Mouse (Mus musculus) cerebellum, postnatal 4 days (tissue): ENCODE measurements around the gene Tnk2.

ENCODE experiments used
- DNase-seq, 2 experiments: peaks; one replicate each; pipeline ENCODE4 v3.0.0; 2022; ENCODE audit warnings: low spot score in 2 of 2, mixed read lengths in 1 of 2

The Tnk2 gene

DNA sequence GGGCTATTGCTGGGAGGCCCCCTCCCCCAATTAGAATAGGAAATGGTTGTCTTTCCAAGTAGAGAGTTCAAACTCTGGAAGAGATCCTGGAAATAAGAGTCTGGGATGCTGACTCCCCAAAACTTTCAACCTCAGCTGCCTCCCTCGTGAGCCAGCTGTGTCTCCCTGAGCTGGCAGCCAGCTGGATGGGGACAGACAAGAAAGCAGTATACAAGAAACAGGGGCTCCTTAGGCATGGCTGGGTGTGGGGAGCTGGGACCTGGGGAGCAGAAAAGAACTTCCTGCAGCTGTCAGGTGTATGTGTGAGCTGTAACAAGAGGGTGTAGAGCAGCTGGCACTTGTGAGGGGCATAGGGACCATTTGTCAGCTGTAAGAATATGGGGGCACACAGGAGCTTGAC is 16.4 kb downstream of the Tnk2 start:
- no peak for DNase-seq

DNA sequence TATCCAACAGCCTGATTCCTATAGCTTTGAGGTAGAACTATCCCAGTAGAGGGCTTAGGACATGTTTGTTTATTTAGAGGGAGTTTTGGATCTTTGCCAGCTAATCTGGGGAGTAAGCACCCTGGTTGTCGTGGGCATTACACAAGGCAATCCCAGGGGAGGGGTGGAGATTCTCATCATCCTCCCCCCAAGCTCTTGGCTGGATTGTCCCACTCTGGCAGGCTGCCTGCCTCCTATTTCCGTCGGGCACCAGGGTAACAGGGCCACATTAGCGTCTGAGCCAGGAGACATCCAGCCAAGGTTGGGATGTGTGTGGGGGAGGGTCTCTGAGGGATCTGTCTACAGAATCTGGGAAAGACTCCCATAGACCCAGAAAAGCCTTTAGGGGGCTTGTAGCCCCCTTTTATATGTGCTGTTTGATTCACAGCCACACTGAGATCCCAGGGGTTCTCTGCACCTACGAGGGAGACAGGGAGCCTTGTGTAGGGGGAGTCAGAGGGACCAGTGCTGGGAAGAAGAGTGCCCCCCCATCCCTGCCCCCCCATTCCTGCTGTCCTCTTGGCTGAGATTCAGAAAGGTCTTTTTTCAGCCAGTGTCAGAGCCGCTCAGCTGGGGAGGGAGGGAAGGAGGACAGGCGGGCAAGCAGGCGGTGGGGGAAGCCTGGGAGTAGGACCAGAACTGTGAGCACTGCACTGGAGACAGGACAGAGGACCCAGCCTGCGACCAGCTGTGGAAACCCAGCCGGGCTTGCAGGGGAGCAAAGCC is 17.1 kb downstream of the Tnk2 start:
- peak in 1 of 2 experiments; percentile 79 for DNase-seq

DNA sequence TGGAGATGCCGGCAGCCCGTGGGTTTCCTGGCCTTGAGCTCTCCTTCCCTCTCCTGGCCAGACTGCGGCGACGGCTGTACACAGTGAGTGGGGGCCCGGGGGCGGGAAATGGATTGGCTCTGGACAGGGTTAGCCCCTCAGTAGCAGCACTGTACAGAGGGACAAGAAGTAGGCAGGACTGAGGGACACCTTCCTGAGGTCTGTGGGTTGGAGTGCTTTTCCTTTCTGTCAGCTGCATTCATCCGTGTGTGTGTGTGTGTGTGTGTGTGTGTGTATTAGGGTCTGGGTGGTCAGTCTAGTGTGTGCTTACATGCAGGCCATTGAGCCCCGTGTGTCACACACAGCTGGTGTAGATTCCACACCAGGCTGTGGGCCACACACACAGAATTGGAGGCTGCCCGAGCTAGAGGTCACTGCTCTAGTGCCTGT is 17.8 kb downstream of the Tnk2 start:
- DNase-seq: peak in 1 of 2 experiments; percentile 31

DNA sequence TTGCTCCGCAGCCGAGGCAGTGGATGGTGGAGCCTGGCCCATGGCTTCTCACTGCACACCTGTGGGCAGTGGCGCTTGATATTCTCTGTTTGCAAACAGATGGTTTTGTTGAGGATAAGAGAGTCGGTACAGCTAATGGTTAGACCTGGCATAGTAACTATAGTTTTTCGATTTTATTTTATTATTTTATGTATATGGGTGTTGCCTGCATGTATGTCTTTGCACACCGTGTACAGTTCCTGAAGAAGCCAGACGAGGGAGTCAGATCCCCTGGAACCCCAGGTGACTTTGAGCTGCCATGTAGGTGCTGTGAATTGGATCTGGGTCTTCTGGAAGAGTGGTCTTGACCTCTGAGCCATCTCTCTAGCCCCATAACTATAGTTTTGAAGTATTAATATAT is 18.7 kb downstream of the Tnk2 start:
- DNase-seq: no peak

DNA sequence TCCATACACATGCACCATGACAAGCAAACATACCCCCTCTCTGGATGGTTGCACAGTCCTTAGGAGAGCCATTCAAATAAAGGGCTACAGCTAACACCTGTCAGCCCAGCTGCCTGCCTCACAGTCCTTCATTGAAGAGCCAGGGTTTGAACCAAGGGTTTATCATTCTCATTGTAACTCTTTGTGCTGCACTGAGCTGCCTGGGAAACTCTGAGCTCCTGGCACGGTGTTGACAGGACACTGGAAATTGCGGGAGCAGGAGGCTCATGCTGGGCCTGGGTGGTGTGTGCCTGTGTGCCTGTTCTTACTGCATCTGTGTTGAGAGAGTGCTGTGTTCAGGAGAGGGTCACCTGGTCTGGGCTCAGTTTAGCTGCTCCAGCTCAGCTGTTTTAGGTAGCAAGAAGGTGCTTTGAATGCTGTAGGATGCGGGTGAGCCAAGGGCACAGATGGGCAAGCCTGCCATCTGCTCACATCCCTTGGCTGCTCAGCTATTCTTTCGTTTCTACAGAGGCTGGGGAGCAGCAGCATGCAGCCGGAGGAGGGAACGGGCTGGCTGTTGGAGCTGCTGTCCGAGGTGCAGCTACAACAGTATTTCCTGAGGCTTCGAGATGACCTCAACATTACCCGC is 19.7 kb downstream of the Tnk2 start:
- DNase-seq: peak in 1 of 2 experiments; percentile 51

DNA sequence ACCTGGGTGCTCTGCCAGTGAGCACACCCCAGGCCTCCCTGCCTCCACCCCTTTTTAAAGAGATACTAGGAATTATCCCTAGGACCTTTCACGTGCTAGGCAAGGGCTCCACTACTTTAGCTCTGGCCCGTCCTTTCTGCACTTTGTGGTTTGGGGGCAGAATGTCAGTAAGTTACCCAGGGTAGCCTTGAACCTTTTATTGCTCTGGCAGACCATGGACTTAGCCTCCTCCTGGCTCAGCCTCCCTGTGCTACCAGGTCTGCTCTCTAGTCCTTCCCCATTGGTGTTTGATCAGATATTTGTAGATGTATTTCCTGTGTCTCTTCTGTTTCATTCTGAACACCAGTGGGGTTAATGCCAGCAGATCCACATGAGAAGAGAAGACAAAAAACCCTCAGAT is 20.5 kb downstream of the Tnk2 start:
- no peak for DNase-seq

DNA sequence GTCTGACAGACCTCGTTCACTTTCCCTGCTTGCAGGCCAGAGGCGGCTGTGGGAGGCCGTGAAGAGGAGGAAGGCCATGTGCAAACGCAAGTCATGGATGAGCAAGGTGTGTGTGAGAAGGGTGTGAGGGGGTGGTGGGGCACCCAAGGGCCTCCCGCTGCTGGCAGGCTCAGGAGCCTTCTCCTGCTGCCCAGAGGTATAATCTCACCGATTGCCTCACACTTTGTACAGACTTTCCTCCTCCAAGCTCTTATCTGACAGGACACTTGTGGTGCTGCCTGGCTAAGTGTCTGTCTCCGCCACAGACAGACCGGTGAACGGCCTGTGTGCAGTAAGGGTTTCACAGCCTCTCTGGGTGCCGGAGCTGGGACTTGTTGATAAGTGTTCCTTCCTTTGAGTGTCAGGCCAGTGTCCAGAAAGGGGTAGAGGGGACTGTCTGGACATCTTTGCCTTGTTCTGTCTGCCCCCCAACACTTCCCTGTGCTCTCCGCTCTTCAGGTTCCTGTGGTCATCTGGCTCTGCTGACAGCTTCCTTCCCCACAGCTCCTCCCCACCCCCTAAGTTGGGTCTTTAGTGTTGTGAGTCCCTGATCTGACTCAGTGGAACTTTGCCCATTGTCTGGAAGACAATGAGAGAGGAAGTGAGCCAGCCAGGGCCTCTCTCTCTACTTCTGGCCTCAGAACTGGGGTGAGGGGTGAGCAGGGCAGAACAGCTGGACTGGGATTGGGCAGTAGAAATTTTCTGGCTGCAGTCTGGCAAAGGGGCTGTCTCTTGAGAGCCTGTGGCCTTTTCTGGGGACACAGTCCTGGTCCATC is 22.4 kb downstream of the Tnk2 start:
- no peak for DNase-seq

DNA sequence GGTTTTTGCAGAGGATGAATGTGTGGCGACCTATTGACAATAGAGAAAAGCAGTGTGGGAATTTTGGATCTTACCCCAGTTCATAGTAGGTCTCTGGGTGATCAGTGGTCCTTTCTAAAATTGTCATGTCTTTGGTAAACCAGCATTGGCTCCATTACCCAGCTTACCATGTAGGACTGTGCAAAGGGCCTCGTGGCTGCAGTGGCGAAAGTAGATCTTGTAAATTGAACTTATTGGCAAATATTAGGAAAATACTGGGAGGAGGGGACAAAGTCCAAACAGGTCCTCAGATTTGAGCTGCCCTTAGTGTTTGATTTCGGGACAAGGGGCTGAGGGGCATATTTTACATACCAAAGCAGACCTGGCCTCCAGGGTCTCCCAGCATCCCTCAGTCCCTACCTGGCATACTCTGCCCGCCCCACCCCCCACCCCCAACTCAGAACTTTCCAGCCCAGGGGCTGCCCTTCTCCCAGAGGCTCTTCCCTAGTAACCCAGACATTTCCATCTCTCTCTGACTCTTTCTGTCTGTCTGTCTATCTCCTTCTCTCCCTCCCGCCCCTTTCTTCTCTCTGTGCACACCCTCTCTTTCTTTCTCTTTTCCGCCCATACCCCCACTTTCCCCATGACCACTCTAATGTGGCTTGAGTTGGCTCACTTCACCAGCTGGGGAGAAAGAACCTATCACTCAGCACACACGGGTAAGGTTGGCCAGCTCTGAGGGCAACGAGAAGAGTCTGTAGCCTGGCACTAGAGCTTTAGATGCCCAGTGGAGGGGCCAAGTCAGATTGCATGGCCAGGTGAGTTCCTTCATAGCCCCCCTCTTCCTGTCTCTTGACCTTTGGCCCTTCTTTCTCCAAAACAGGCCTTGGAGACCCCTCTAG is 23.2 kb downstream of the Tnk2 start:
- no peak for DNase-seq

DNA sequence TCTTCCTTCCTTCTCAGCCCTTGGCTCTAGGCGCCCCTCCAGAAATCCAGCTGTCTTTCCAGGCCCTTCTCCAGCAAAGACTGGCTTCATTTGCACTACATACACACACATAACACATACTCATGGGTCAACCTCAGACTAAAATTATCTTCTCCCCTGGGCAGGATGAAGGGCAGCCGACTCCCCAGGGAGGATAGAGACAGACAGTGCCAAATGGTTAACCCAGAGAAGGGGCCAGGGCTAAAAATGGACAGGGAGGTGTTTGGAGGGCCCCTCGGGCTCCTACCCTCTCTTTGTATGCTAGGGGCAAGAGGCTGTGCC is 23.8 kb downstream of the Tnk2 start:
- no peak for DNase-seq

DNA sequence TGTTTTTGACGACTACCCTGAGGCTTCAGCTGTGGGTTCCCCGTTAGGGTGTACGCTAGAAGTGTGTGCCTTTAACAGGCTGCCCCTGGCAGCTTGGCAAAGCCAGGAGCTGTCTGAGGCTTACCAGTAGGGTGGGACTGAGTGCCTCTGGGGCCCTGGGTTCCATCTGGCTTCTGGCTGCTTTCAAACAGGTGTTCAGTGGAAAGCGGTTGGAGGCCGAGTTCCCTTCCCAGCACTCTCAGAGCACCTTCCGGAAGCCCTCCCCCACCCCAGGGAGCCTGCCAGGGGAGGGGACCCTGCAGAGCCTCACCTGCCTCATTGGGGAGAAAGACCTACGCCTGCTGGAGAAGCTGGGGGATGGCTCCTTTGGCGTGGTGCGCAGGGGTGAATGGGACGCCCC is 24.4 kb downstream of the Tnk2 start:
- no peak for DNase-seq

DNA sequence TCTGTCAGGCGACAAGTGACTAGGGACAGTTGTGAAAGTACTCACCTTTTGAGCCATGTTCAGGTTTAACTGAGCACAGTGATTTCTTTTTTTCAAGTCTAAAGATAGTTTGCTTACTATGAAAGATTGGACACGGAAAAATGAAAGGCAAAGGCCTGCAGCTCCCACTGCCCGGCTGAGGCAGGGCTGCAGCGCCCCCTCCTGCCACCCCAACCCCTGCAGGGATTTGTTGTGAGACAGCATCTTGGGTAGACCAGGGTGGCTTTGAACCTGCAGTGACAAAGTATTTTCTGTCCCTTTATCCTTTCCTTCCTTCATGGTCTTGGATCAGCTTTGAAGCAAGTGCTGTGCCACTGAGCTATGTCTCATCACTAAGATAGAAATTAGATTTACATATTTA is 24.8 kb downstream of the Tnk2 start:
- no peak for DNase-seq

DNA sequence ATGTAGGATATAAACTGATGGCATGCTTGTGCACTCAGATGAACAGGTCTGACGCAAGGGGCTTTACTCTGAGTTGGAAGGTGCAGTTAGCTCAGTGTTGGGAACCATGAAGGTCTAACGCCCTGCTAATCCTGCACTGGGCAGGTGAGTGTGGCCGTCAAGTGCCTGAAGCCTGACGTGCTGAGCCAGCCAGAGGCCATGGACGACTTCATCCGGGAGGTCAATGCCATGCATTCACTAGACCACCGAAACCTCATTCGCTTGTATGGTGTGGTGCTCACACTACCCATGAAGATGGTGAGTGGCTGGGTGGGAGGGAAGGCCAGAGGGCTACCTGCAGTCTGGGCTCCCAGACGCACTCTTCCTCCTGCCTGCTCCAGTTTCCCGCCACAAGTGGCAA is 25.6 kb downstream of the Tnk2 start:
- no peak for DNase-seq

DNA sequence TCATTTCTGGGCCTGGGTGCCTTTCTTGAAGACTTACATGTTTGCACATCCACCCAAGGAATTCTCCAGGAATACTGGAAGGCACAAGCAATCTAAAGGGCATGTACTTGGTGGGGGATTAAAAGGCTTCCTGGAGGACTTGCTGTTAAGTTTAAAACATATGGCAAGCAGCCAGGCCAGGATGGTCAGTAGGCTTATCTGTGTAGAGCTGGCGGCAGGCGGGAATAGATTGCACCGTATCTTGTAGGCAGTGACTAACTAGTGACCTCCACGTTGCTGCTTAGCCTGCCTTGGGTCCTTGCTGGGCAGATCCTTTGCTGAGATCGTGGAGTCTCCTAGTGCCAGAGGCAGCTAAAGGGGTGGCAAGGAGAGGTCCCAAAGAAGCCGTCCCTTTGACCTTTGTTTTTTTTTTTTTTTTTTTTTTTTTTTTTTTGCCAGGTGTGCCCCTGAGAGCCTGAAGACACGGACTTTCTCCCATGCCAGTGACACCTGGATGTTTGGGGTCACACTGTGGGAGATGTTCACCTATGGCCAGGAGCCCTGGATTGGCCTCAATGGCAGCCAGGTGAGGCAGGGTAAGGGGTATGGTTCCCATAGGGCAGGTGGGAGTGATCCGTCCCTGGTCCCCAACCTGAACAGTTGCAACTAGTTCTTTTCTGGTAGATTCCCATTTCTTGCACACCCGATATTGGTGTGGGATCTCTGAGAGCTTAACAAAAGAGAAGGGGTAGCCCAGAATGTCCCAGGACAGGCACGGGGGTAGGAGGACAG is 26.9 kb downstream of the Tnk2 start:
- no peak for DNase-seq

DNA sequence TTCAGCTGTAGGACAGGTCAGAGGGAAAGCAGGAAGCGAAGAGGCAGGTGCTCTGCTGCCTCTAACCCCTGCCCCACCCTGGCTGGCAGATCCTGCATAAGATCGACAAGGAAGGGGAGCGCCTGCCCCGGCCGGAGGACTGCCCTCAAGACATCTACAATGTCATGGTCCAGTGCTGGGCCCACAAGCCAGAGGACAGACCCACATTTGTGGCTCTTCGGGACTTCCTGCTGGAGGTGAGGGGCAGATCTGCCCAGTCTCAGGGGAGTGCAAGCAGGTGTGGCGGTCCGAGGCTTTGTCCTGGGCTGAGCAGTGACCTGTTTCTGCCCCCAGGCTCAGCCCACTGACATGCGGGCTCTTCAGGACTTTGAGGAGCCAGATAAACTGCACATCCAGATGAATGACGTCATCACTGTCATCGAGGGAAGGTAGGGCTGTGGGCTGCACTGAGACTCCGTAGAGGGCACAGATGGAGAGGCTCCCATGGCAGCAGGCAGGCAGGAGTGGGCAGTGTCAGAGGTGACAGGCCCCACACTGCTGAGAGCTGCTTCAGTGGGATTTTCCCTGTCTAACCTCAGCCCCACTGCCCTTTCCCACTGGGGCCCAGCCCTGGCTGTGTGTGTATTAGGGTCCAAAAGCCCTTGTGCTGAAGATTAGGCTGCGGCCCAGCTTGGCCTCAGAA is 27.7 kb downstream of the Tnk2 start:
- DNase-seq: no peak

DNA sequence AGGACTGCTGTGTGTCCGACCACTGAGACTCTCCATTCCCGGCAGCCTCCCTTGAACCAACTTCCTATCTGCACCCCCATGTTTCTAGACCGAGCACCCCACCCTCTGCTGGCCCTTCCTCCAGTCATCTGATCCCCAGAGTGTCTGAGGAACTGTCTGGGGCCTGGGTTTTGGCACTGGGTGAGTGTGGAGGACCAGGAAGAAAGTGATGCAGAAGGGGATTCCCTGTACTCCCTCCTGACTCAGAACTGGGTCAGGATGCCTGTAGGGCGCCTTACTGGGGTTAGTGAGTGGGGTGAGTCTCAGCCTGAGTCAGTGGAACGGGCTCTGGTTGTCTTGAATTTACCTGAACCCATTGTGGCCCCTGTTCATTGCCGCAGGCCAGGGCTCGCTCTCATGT is 28.6 kb downstream of the Tnk2 start:
- no peak for DNase-seq

DNA sequence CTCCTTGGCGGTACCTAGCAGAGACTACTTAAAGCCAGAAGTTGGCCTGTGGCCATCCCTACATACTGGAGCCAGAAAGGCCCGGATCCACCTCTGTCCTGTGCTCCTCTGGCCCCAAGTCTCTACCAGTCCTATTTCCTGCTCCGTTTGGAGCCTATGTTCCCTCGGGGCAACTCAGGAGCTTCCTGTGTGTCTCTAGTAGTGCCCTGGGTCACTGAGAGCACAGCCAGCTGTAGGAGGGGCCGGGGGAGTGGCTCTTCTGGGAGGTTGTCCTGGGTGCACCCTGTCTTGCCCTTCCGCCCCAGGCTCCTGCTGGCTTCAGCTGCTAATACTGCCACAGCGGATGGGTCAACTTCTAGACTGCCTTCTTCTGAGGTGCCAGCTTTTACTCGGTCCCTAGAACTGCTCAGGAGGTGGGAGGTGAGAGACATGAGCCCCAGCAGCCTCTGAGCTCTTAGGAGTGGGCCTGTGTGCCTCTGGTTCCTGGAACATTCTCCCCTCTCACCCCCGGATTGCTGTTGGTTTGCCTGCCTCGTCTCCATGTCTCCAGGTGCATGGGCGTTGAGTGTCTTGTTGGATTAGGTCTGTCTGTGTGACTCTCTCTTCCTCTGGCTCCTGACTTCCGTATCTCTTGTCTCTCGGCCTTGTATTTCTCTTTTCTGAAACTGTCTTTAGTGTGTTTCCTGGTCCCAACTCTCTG is 29.3 kb downstream of the Tnk2 start:
- no peak for DNase-seq

DNA sequence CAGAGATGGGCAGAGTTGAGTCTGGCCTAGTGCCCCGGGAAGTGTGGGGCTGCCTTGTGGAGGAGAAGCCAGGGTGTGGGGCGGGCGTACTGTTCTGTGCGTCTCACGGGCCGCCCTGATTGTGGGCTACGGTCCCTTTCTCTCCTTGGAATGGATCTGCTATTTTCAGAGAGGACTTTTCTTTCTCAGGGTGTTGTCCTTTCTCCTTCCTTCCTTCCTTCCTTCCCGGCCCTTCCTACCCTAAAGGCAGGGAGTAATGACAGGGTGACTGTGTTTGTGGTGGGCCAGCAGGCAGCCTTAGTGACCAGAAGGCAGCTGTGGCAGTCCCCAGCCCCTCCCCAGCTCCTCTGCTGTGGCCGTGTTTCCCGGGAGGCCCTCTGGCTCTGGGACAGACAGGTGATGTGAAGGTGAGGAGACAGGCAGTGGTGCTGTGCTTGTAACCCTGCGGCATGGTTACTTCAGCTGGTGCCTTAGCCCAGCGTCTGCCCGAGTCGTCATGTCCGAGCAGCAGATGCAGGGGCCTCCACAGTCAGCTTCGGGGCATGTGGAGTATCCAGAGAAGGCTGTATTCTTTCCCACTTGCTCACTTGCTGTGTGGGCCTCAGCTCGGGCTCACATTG is 30.6 kb downstream of the Tnk2 start:
- DNase-seq: no peak

DNA sequence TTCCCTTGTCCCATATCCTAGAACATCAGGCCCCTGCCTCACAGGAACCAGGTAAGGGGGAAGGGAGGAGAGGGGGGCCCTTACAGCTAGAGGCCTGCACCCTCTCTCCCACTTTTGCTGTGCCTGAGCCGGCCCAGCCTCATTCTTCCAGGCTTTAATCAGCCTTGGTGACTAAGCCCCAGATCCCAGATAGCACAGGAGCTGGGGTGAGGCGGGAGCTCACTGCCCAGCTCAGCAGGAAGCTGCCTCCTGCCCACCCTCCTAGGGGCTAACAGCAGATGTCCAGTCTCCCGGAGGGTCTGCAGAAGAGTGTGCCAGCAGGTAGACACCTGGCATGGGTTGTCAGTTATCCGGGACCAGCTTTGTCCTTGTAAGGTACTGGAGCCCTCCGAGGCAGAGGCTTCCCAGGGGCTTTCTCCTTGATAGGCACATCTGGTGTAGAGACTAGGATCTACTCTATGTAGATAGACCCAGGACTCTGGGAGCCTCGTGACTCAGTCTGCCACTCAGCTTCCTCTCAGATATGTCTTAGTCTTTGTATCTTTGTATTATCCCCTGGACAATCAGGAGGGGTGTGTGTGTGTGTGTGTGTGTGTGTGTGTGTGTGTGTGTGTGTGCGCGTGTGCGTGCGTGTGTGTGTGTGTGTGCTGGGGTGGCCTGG is 33.5 kb downstream of the Tnk2 start:
- DNase-seq: no peak

DNA sequence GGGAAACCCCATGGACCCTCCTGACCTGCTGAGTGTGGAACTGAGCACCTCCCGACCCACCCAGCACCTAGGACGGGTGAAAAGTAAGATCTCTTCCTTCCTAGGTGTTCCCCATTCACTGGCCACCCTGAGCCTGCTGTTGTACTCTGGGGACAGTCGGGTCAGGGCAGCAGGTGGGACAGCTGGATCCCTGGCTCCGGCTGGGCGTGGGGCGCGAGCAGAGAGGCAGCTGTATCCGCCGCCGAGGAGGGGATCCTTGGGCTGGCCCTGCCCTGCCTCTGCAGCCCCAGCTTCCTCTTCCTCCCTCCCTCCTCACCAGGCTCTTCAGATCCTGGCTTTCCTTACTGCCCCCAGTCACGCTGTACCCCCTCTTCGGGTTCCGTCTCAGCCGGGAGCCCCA is 34.2 kb downstream of the Tnk2 start:
- DNase-seq: no peak
